Mouse (Mus musculus): ENCODE measurements around the gene Prkra.

GRCm38 (mm10) chr2:76611996-76612395 lies 35.8 kb downstream of the Prkra start:
- no peak for TF ChIP-seq POLR2A (IDR thresholded peaks at IDR 0.05; ENCODE audit: insufficient read depth, low read length)
- TF ChIP-seq EP300 (IDR thresholded peaks at IDR 0.05; ENCODE audit: insufficient read depth, low read depth, low read length) = no peak

All from ES-Bruce4 (cell line).